Mouse (Mus musculus): ENCODE data around the gene Ptgds. TPM values are rescaled to one million over a fixed set of nuclear protein-coding genes. Genes with fewer than 3 reads are reported as not detected.

Gene Ptgds
- polyA plus RNA-seq, 1 experiment from 2014 or later: 6.2 TPM

Small RNAs within 50 kb of the gene (microRNA-seq; reads per million reads assigned to microRNA genes)
- not detected for gene Mir3087

Other genes starting within 250 kb of the Ptgds start
- gene Tubb4b, start 245.3 kb downstream of the Ptgds start, polyA plus RNA-seq (2014; fragmentation: Nextera tagmentation; extraction: Ambion mirVana): 524 and 576 TPM in 2 replicates
- gene Slc34a3, start 235.7 kb downstream of the Ptgds start, polyA plus RNA-seq (2014; fragmentation: Nextera tagmentation; extraction: Ambion mirVana): 0.26 and 0.38 TPM in 2 replicates
- not detected in 2 replicates for gene Rnf224, start 233.3 kb downstream of the Ptgds start, polyA plus RNA-seq (2014; fragmentation: Nextera tagmentation; extraction: Ambion mirVana)
- gene Rnf208, start 227.8 kb downstream of the Ptgds start, polyA plus RNA-seq (2014; fragmentation: Nextera tagmentation; extraction: Ambion mirVana): 15.7 and 18.7 TPM in 2 replicates
- 0.30 TPM in 1 of 2 replicates, not detected in the other for gene Cysrt1, start 227.6 kb downstream of the Ptgds start, polyA plus RNA-seq (2014; fragmentation: Nextera tagmentation; extraction: Ambion mirVana)
- gene AL732309.1, start 223.2 kb downstream of the Ptgds start, polyA plus RNA-seq (2014; fragmentation: Nextera tagmentation; extraction: Ambion mirVana): 5.0 and 5.7 TPM in 2 replicates
- 18.0 and 19.2 TPM in 2 replicates for gene Tmem203, start 214.6 kb downstream of the Ptgds start, polyA plus RNA-seq (2014; fragmentation: Nextera tagmentation; extraction: Ambion mirVana)
- gene Tprn, start 207.4 kb downstream of the Ptgds start, polyA plus RNA-seq (2014; fragmentation: Nextera tagmentation; extraction: Ambion mirVana): 6.5 and 7.8 TPM in 2 replicates
- gene Ssna1, start 197.6 kb downstream of the Ptgds start, polyA plus RNA-seq (2014; fragmentation: Nextera tagmentation; extraction: Ambion mirVana): 229 and 240 TPM in 2 replicates
- gene Anapc2, start 197.6 kb downstream of the Ptgds start, polyA plus RNA-seq (2014; fragmentation: Nextera tagmentation; extraction: Ambion mirVana): 100 and 110 TPM in 2 replicates
- gene Tmem210, start 181.9 kb downstream of the Ptgds start, polyA plus RNA-seq (2014; fragmentation: Nextera tagmentation; extraction: Ambion mirVana): not detected in 2 replicates
- gene Lrrc26, start 180.1 kb downstream of the Ptgds start, polyA plus RNA-seq (2014; fragmentation: Nextera tagmentation; extraction: Ambion mirVana): not detected in 2 replicates
- gene Grin1, start 150.9 kb downstream of the Ptgds start, polyA plus RNA-seq (2014; fragmentation: Nextera tagmentation; extraction: Ambion mirVana): 2.1 and 2.4 TPM in 2 replicates
- gene Man1b1, start 137.7 kb downstream of the Ptgds start, polyA plus RNA-seq (2014; fragmentation: Nextera tagmentation; extraction: Ambion mirVana): 66.3 and 73.3 TPM in 2 replicates
- 24.1 and 26.5 TPM in 2 replicates for gene Dpp7, start 113.7 kb downstream of the Ptgds start, polyA plus RNA-seq (2014; fragmentation: Nextera tagmentation; extraction: Ambion mirVana)
- 36.3 and 46.0 TPM in 2 replicates for gene Uap1l1, start 104.4 kb downstream of the Ptgds start, polyA plus RNA-seq (2014; fragmentation: Nextera tagmentation; extraction: Ambion mirVana)
- 43.2 and 47.4 TPM in 2 replicates for gene Sapcd2, start 97.7 kb downstream of the Ptgds start, polyA plus RNA-seq (2014; fragmentation: Nextera tagmentation; extraction: Ambion mirVana)
- 5.9 and 7.4 TPM in 2 replicates for gene Entpd2, start 74.2 kb downstream of the Ptgds start, polyA plus RNA-seq (2014; fragmentation: Nextera tagmentation; extraction: Ambion mirVana)
- 42.2 and 45.4 TPM in 2 replicates for gene Npdc1, start 70.7 kb downstream of the Ptgds start, polyA plus RNA-seq (2014; fragmentation: Nextera tagmentation; extraction: Ambion mirVana)
- 0.15 TPM in 1 of 2 replicates, not detected in the other for gene Fut7, start 46.8 kb downstream of the Ptgds start, polyA plus RNA-seq (2014; fragmentation: Nextera tagmentation; extraction: Ambion mirVana)
- 4.8 and 4.9 TPM in 2 replicates for gene Abca2, start 41.3 kb downstream of the Ptgds start, polyA plus RNA-seq (2014; fragmentation: Nextera tagmentation; extraction: Ambion mirVana)
- 1.8 and 2.0 TPM in 2 replicates for gene Clic3, start 13.2 kb downstream of the Ptgds start, polyA plus RNA-seq (2014; fragmentation: Nextera tagmentation; extraction: Ambion mirVana)
- 25.0 and 27.4 TPM in 2 replicates for gene Paxx, start 9.0 kb downstream of the Ptgds start, polyA plus RNA-seq (2014; fragmentation: Nextera tagmentation; extraction: Ambion mirVana)
- gene Lcn12, start 23.9 kb upstream of the Ptgds start, polyA plus RNA-seq (2014; fragmentation: Nextera tagmentation; extraction: Ambion mirVana): not detected in 2 replicates
- gene Fbxw5, start 30.7 kb upstream of the Ptgds start, polyA plus RNA-seq (2014; fragmentation: Nextera tagmentation; extraction: Ambion mirVana): 72.9 and 79.3 TPM in 2 replicates
- 5.9 and 6.3 TPM in 2 replicates for gene C8g, start 31.7 kb upstream of the Ptgds start, polyA plus RNA-seq (2014; fragmentation: Nextera tagmentation; extraction: Ambion mirVana)
- gene Traf2, start 76.9 kb upstream of the Ptgds start, polyA plus RNA-seq (2014; fragmentation: Nextera tagmentation; extraction: Ambion mirVana): 31.2 and 32.0 TPM in 2 replicates
- 356 and 385 TPM in 2 replicates for gene Edf1, start 87.8 kb upstream of the Ptgds start, polyA plus RNA-seq (2014; fragmentation: Nextera tagmentation; extraction: Ambion mirVana)
- 59.1 and 85.2 TPM in 2 replicates for gene Mamdc4, start 104.8 kb upstream of the Ptgds start, polyA plus RNA-seq (2014; fragmentation: Nextera tagmentation; extraction: Ambion mirVana)
- gene Phpt1, start 105.2 kb upstream of the Ptgds start, polyA plus RNA-seq (2014; fragmentation: Nextera tagmentation; extraction: Ambion mirVana): 278 and 287 TPM in 2 replicates
- gene Ajm1, start 111.7 kb upstream of the Ptgds start, polyA plus RNA-seq (2014; fragmentation: Nextera tagmentation; extraction: Ambion mirVana): 1.8 and 2.0 TPM in 2 replicates
- 59.2 and 65.6 TPM in 2 replicates for gene Rabl6, start 138.5 kb upstream of the Ptgds start, polyA plus RNA-seq (2014; fragmentation: Nextera tagmentation; extraction: Ambion mirVana)
- gene Ccdc183, start 147.6 kb upstream of the Ptgds start, polyA plus RNA-seq (2014; fragmentation: Nextera tagmentation; extraction: Ambion mirVana): 0.24 TPM in 2 replicates
- 25.7 and 26.7 TPM in 2 replicates for gene Tmem141, start 152.0 kb upstream of the Ptgds start, polyA plus RNA-seq (2014; fragmentation: Nextera tagmentation; extraction: Ambion mirVana)
- gene Fcna, start 158.0 kb upstream of the Ptgds start, polyA plus RNA-seq (2014; fragmentation: Nextera tagmentation; extraction: Ambion mirVana): 1.5 and 1.6 TPM in 2 replicates
- gene Lcn8, start 183.1 kb upstream of the Ptgds start, polyA plus RNA-seq (2014; fragmentation: Nextera tagmentation; extraction: Ambion mirVana): not detected in 2 replicates
- not detected in 2 replicates for gene Lcn5, start 187.9 kb upstream of the Ptgds start, polyA plus RNA-seq (2014; fragmentation: Nextera tagmentation; extraction: Ambion mirVana)
- not detected in 2 replicates for gene Lcn6, start 206.7 kb upstream of the Ptgds start, polyA plus RNA-seq (2014; fragmentation: Nextera tagmentation; extraction: Ambion mirVana)
- gene Lcn10, start 212.7 kb upstream of the Ptgds start, polyA plus RNA-seq (2014; fragmentation: Nextera tagmentation; extraction: Ambion mirVana): not detected in 2 replicates
- not detected in 2 replicates for gene Obp2a, start 230.0 kb upstream of the Ptgds start, polyA plus RNA-seq (2014; fragmentation: Nextera tagmentation; extraction: Ambion mirVana)
- gene Bmyc, start 236.7 kb upstream of the Ptgds start, polyA plus RNA-seq (2014; fragmentation: Nextera tagmentation; extraction: Ambion mirVana): 95.4 and 106 TPM in 2 replicates